Comparison of ENCODE assay signal across 28 mouse cellular contexts in the genomic region with DNA sequence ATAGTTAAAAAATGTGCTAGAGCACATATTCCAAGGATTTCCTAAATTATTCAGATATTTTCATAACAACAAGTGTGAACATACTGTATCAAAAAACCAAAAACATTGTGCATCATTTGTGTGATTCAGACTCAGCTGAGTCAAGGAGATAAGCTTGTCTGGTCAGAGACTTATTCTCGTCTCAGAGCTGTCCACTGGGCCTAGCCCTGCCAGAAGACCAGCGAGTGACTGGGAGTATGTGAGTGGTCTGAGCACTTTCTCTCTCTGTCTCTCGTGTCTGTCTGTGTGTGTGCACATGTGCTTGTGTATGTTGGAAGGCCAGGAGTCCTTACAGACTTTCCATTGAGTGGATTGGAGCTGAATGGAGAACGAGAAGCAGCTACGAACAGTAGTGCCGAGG. TPM values are rescaled to one million over a fixed set of nuclear protein-coding genes. Genes with fewer than 3 reads are reported as not detected.
DNase-seq lines count a peak whose midpoint lies in the region; ATAC-seq and TF ChIP-seq lines count a peak whose summit lies in the region.
"Had no signal": no experiment of that assay in that cellular context is flagged by ENCODE, and none has a peak within 500 bp of the region (broad histone marks: within the 10 kb centered on the region; RNA-seq: fewer than 3 reads in every experiment).

No protein-coding gene starts in this region.

- TF ChIP-seq POLR2A in myocyte (IDR thresholded peaks at IDR 0.05; ENCODE audit: insufficient read length, low read depth): no peak

- no peak overlapping the region for H3K9ac ChIP-seq in embryonic facial prominence, embryonic 13.5 days
- no peak overlapping the region for H3K9ac ChIP-seq in midbrain, embryonic 11.5 days (ENCODE audit: low read length)
- H3K9ac ChIP-seq in midbrain, embryonic 14.5 days (replicated peaks; ENCODE audit: low read length): no peak overlapping the region
- H3K9ac ChIP-seq in intestine, embryonic 16.5 days (ENCODE audit: low read depth, low read length): no peak overlapping the region
- H3K9ac ChIP-seq: embryonic facial prominence, embryonic 12.5 days; forebrain, embryonic 13.5 days; heart, embryonic 13.5 days; hindbrain, embryonic 14.5 days had no signal

- no peak overlapping the region for H3ac ChIP-seq in myocyte (ENCODE audit: control insufficient read depth, insufficient read length)

- no peaks in the 10 kb centered on the region for H3K36me3 ChIP-seq in embryonic facial prominence, embryonic 13.5 days
- peaks cover 6% of the 10 kb centered on the region for H3K36me3 ChIP-seq in embryonic facial prominence, embryonic 10.5 days (replicated peaks)
- no peaks in the 10 kb centered on the region for H3K36me3 ChIP-seq in midbrain, embryonic 11.5 days (ENCODE audit: control insufficient read depth, insufficient read depth, low read length)
- no peaks in the 10 kb centered on the region for H3K36me3 ChIP-seq in midbrain, embryonic 14.5 days (ENCODE audit: control insufficient read depth, insufficient read depth, low read length)
- H3K36me3 ChIP-seq in myocyte (ENCODE audit: control insufficient read depth, insufficient read depth): no peaks in the 10 kb centered on the region
- no peaks in the 10 kb centered on the region for H3K36me3 ChIP-seq in intestine, embryonic 16.5 days (ENCODE audit: control insufficient read depth, insufficient read depth, low read length)
- H3K36me3 ChIP-seq: embryonic facial prominence, embryonic 12.5 days; heart, embryonic 13.5 days had no signal

- peak overlapping the region; percentile 76; the same call in 1 of the 2 replicates for H3K27ac ChIP-seq in embryonic facial prominence, embryonic 13.5 days
- no peak overlapping the region for H3K27ac ChIP-seq in embryonic facial prominence, embryonic 10.5 days (replicated peaks)
- no peak overlapping the region for H3K27ac ChIP-seq in midbrain, embryonic 11.5 days (ENCODE audit: low read depth, low read length)
- no peak overlapping the region for H3K27ac ChIP-seq in midbrain, embryonic 14.5 days (replicated peaks; ENCODE audit: low read depth, low read length)
- no peak overlapping the region for H3K27ac ChIP-seq in intestine, embryonic 16.5 days (ENCODE audit: low read length)
- H3K27ac ChIP-seq: forebrain, embryonic 10.5 days; forebrain, embryonic 13.5 days; heart, embryonic 10.5 days; heart, embryonic 13.5 days; hindbrain, embryonic 14.5 days; hindbrain, postnatal 0 days had no signal

- H3K79me2 ChIP-seq in myocyte (ENCODE audit: control insufficient read depth, insufficient read depth): peaks cover 58% of the 10 kb centered on the region

- no peak overlapping the region for H3K4me2 ChIP-seq in embryonic facial prominence, embryonic 13.5 days
- H3K4me2 ChIP-seq in midbrain, embryonic 11.5 days: no peak overlapping the region
- H3K4me2 ChIP-seq in midbrain, embryonic 14.5 days (ENCODE audit: low read length): no peak overlapping the region
- peak overlapping the region; percentile 98 for H3K4me2 ChIP-seq in myocyte (ENCODE audit: low read depth)
- no peak overlapping the region for H3K4me2 ChIP-seq in intestine, embryonic 16.5 days (ENCODE audit: low read depth, low read length)
- H3K4me2 ChIP-seq: embryonic facial prominence, embryonic 12.5 days; forebrain, embryonic 13.5 days; heart, embryonic 13.5 days; hindbrain, embryonic 14.5 days had no signal

- H3K4me1 ChIP-seq in embryonic facial prominence, embryonic 13.5 days: peaks cover 55% of the 10 kb centered on the region
- peaks cover 56% of the 10 kb centered on the region for H3K4me1 ChIP-seq in embryonic facial prominence, embryonic 10.5 days
- H3K4me1 ChIP-seq in midbrain, embryonic 11.5 days (ENCODE audit: control insufficient read depth, insufficient read depth, low read length): peaks cover 2% of the 10 kb centered on the region; the same call in 1 of the 2 replicates
- H3K4me1 ChIP-seq in midbrain, embryonic 14.5 days (ENCODE audit: control insufficient read depth, insufficient read depth, low read length): no peaks in the 10 kb centered on the region
- H3K4me1 ChIP-seq in intestine, embryonic 16.5 days (ENCODE audit: control insufficient read depth, insufficient read depth, low read length): peaks cover 5% of the 10 kb centered on the region
- H3K4me1 ChIP-seq: forebrain, embryonic 13.5 days had no signal

- no peak for ATAC-seq in embryonic facial prominence, embryonic 13.5 days (ENCODE audit: insufficient number of reproducible peaks, insufficient read depth, low FRiP score, low TSS enrichment, low read depth)
- no peak for ATAC-seq in midbrain, embryonic 11.5 days (ENCODE audit: low FRiP score)
- no peak for ATAC-seq in midbrain, embryonic 14.5 days (ENCODE audit: low FRiP score, low TSS enrichment)
- no peak for ATAC-seq in intestine, embryonic 16.5 days
- ATAC-seq: CD4-positive, CD25-positive, alpha-beta regulatory T cell, adult 4 months; forebrain, embryonic 13.5 days; forebrain, embryonic 16.5 days; hindbrain, postnatal 0 days; inflammation-experienced regulatory T-cells, adult 6 months had no signal

- 82% methylated on average over 6 of the region's 6 CpGs for WGBS in embryonic facial prominence, embryonic 13.5 days
- WGBS in embryonic facial prominence, embryonic 10.5 days: 84% methylated on average over 6 of the region's 6 CpGs
- WGBS in midbrain, embryonic 11.5 days: 75% methylated on average over 6 of the region's 6 CpGs
- WGBS in midbrain, embryonic 14.5 days: 83% methylated on average over 6 of the region's 6 CpGs
- 87% methylated on average over 6 of the region's 6 CpGs for WGBS in intestine, embryonic 16.5 days

- H3K27me3 ChIP-seq in embryonic facial prominence, embryonic 13.5 days: no peaks in the 10 kb centered on the region
- H3K27me3 ChIP-seq in embryonic facial prominence, embryonic 10.5 days (replicated peaks; ENCODE audit: low read depth, poor library complexity, severe bottlenecking): no peaks in the 10 kb centered on the region
- no peaks in the 10 kb centered on the region for H3K27me3 ChIP-seq in midbrain, embryonic 11.5 days (ENCODE audit: control insufficient read depth, insufficient read depth, low read length)
- H3K27me3 ChIP-seq in midbrain, embryonic 14.5 days (ENCODE audit: control insufficient read depth, insufficient read depth, low read length): no peaks in the 10 kb centered on the region
- no peaks in the 10 kb centered on the region for H3K27me3 ChIP-seq in myocyte (ENCODE audit: control insufficient read depth, insufficient read depth, insufficient read length)
- H3K27me3 ChIP-seq in intestine, embryonic 16.5 days (replicated peaks; ENCODE audit: control insufficient read depth, insufficient read depth, low read length): no peaks in the 10 kb centered on the region
- H3K27me3 ChIP-seq: embryonic facial prominence, embryonic 12.5 days; forebrain, embryonic 13.5 days; heart, embryonic 13.5 days had no signal

- no peak for DNase-seq in embryonic facial prominence, embryonic 10.5 days (ENCODE audit: low spot score)
- peak; percentile 64 for DNase-seq in midbrain, embryonic 11.5 days (ENCODE audit: low spot score, missing footprints)
- no peak for DNase-seq in midbrain, embryonic 14.5 days
- DNase-seq: adrenal gland, postnatal 10 days; adrenal gland, postnatal 36 days; B cell, adult 2 months; cerebellum, adult 18-20 months; cerebellum, adult 9-10 months; cerebellum, postnatal 14 days; gastrocnemius, postnatal 36 days; heart, adult 2 months; heart, postnatal 14 days; heart, postnatal 4 days had no signal

- no peaks in the 10 kb centered on the region for H3K9me3 ChIP-seq in embryonic facial prominence, embryonic 13.5 days
- no peaks in the 10 kb centered on the region for H3K9me3 ChIP-seq in embryonic facial prominence, embryonic 10.5 days
- no peaks in the 10 kb centered on the region for H3K9me3 ChIP-seq in midbrain, embryonic 11.5 days (ENCODE audit: control insufficient read depth, low read length)
- no peaks in the 10 kb centered on the region for H3K9me3 ChIP-seq in midbrain, embryonic 14.5 days (ENCODE audit: control insufficient read depth, low read length)
- H3K9me3 ChIP-seq in intestine, embryonic 16.5 days (ENCODE audit: control insufficient read depth, low read length): no peaks in the 10 kb centered on the region
- H3K9me3 ChIP-seq: embryonic facial prominence, embryonic 12.5 days; forebrain, embryonic 10.5 days; forebrain, embryonic 13.5 days; heart, embryonic 10.5 days; heart, embryonic 13.5 days had no signal

- H3K4me3 ChIP-seq in embryonic facial prominence, embryonic 13.5 days: no peak overlapping the region
- H3K4me3 ChIP-seq in embryonic facial prominence, embryonic 10.5 days: no peak overlapping the region
- no peak overlapping the region for H3K4me3 ChIP-seq in midbrain, embryonic 11.5 days (ENCODE audit: low read depth, low read length)
- H3K4me3 ChIP-seq in midbrain, embryonic 14.5 days (replicated peaks; ENCODE audit: low read depth, low read length): no peak overlapping the region
- H3K4me3 ChIP-seq in myocyte: no peak overlapping the region
- H3K4me3 ChIP-seq in intestine, embryonic 16.5 days (ENCODE audit: low read length): no peak overlapping the region
- H3K4me3 ChIP-seq: embryonic facial prominence, embryonic 12.5 days; forebrain, embryonic 10.5 days; forebrain, embryonic 13.5 days; heart, adult 2 months; heart, embryonic 10.5 days; heart, embryonic 13.5 days had no signal

RNA-seq across cellular contexts. Expression of a gene that starts 20.8 kb away (rescaled TPM):
- 0.25 and 0.31 TPM in 2 replicates for polyA plus RNA-seq in embryonic facial prominence, embryonic 13.5 days (2015; fragmentation: Nextera tagmentation; extraction: Ambion mirVana)
- 0.22 TPM in 1 of 2 replicates, not detected in the other for polyA plus RNA-seq in embryonic facial prominence, embryonic 10.5 days (2016; fragmentation: Nextera tagmentation; extraction: Ambion mirVana)
- not detected in 2 replicates for polyA plus RNA-seq in midbrain, embryonic 11.5 days (2014; fragmentation: Nextera tagmentation; extraction: Ambion mirVana)
- 0.45 and 1.00 TPM in 2 replicates for polyA plus RNA-seq in midbrain, embryonic 14.5 days (2014; fragmentation: Nextera tagmentation; extraction: Ambion mirVana)
- 110 TPM for polyA plus RNA-seq in myocyte (2012; fragmentation: generic; extraction: Trizol)
- polyA plus RNA-seq in intestine, embryonic 16.5 days (2015; fragmentation: Nextera tagmentation; extraction: Ambion mirVana): 0.16 TPM in 1 of 2 replicates, not detected in the other
- polyA plus RNA-seq: CD4-positive, CD25-positive, alpha-beta regulatory T cell, adult 4 months; forebrain, embryonic 10.5 days; heart, adult 2 months; heart, embryonic 10.5 days; heart, embryonic 13.5 days; heart, embryonic 16.5 days; hindbrain, embryonic 11.5 days; inflammation-experienced regulatory T-cells, adult 6 months had no signal

RNA-seq across cellular contexts. Expression of a gene that starts 30.4 kb away (rescaled TPM):
- polyA plus RNA-seq in embryonic facial prominence, embryonic 13.5 days (2015; fragmentation: Nextera tagmentation; extraction: Ambion mirVana): 1.3 and 3.3 TPM in 2 replicates
- 1.1 and 1.3 TPM in 2 replicates for polyA plus RNA-seq in embryonic facial prominence, embryonic 10.5 days (2016; fragmentation: Nextera tagmentation; extraction: Ambion mirVana)
- 0.80 and 1.2 TPM in 2 replicates for polyA plus RNA-seq in midbrain, embryonic 11.5 days (2014; fragmentation: Nextera tagmentation; extraction: Ambion mirVana)
- 0.94 and 1.3 TPM in 2 replicates for polyA plus RNA-seq in midbrain, embryonic 14.5 days (2014; fragmentation: Nextera tagmentation; extraction: Ambion mirVana)
- polyA plus RNA-seq in myocyte (2012; fragmentation: generic; extraction: Trizol): 2.4 TPM
- polyA plus RNA-seq in intestine, embryonic 16.5 days (2015; fragmentation: Nextera tagmentation; extraction: Ambion mirVana): 2.2 and 2.7 TPM in 2 replicates
- polyA plus RNA-seq: CD4-positive, CD25-positive, alpha-beta regulatory T cell, adult 4 months; inflammation-experienced regulatory T-cells, adult 6 months had no signal

RNA-seq across cellular contexts. Expression of a gene that starts 33.4 kb away (rescaled TPM):
- polyA plus RNA-seq in embryonic facial prominence, embryonic 13.5 days (2015; fragmentation: Nextera tagmentation; extraction: Ambion mirVana): 23.0 and 23.5 TPM in 2 replicates
- 13.2 and 13.5 TPM in 2 replicates for polyA plus RNA-seq in embryonic facial prominence, embryonic 10.5 days (2016; fragmentation: Nextera tagmentation; extraction: Ambion mirVana)
- polyA plus RNA-seq in midbrain, embryonic 11.5 days (2014; fragmentation: Nextera tagmentation; extraction: Ambion mirVana): 6.9 and 7.0 TPM in 2 replicates
- polyA plus RNA-seq in midbrain, embryonic 14.5 days (2014; fragmentation: Nextera tagmentation; extraction: Ambion mirVana): 6.3 and 6.9 TPM in 2 replicates
- 141 TPM for polyA plus RNA-seq in myocyte (2012; fragmentation: generic; extraction: Trizol)
- polyA plus RNA-seq in intestine, embryonic 16.5 days (2015; fragmentation: Nextera tagmentation; extraction: Ambion mirVana): 11.2 and 13.3 TPM in 2 replicates

RNA-seq across cellular contexts. Expression of a gene that starts 34.0 kb away (rescaled TPM):
- 41.2 and 41.7 TPM in 2 replicates for polyA plus RNA-seq in embryonic facial prominence, embryonic 13.5 days (2015; fragmentation: Nextera tagmentation; extraction: Ambion mirVana)
- polyA plus RNA-seq in embryonic facial prominence, embryonic 10.5 days (2016; fragmentation: Nextera tagmentation; extraction: Ambion mirVana): 43.1 and 45.0 TPM in 2 replicates
- 27.0 and 33.4 TPM in 2 replicates for polyA plus RNA-seq in midbrain, embryonic 11.5 days (2014; fragmentation: Nextera tagmentation; extraction: Ambion mirVana)
- 28.1 and 30.4 TPM in 2 replicates for polyA plus RNA-seq in midbrain, embryonic 14.5 days (2014; fragmentation: Nextera tagmentation; extraction: Ambion mirVana)
- polyA plus RNA-seq in myocyte (2012; fragmentation: generic; extraction: Trizol): 34.2 TPM
- polyA plus RNA-seq in intestine, embryonic 16.5 days (2015; fragmentation: Nextera tagmentation; extraction: Ambion mirVana): 27.8 and 28.4 TPM in 2 replicates

RNA-seq across cellular contexts. Expression of a gene that starts 37.0 kb away (rescaled TPM):
- not detected in 2 replicates for polyA plus RNA-seq in embryonic facial prominence, embryonic 13.5 days (2015; fragmentation: Nextera tagmentation; extraction: Ambion mirVana)
- 0.17 TPM in 1 of 2 replicates, not detected in the other for polyA plus RNA-seq in embryonic facial prominence, embryonic 10.5 days (2016; fragmentation: Nextera tagmentation; extraction: Ambion mirVana)
- 0.10 TPM in 1 of 2 replicates, not detected in the other for polyA plus RNA-seq in midbrain, embryonic 11.5 days (2014; fragmentation: Nextera tagmentation; extraction: Ambion mirVana)
- polyA plus RNA-seq in midbrain, embryonic 14.5 days (2014; fragmentation: Nextera tagmentation; extraction: Ambion mirVana): not detected in 2 replicates
- 0.30 TPM for polyA plus RNA-seq in myocyte (2012; fragmentation: generic; extraction: Trizol)
- polyA plus RNA-seq in intestine, embryonic 16.5 days (2015; fragmentation: Nextera tagmentation; extraction: Ambion mirVana): 0.16 TPM in 1 of 2 replicates, not detected in the other
- polyA plus RNA-seq: CD4-positive, CD25-positive, alpha-beta regulatory T cell, adult 4 months; embryonic facial prominence, embryonic 12.5 days; forebrain, embryonic 10.5 days; forebrain, embryonic 13.5 days; forebrain, embryonic 16.5 days; heart, embryonic 13.5 days; heart, embryonic 16.5 days; hindbrain, embryonic 11.5 days; hindbrain, embryonic 14.5 days; hindbrain, postnatal 0 days; inflammation-experienced regulatory T-cells, adult 6 months had no signal

Comparison
In these comparisons a context has a peak if more than half of its experiments do, and no peak if none do; other contexts are left out.
1. RNA of a gene that starts 20.8 kb away (polyA plus RNA-seq): 110 TPM in myocyte (single experiment); 0.45 to 1.00 TPM in midbrain, embryonic 14.5 days, 0.25 to 0.31 TPM in embryonic facial prominence, embryonic 13.5 days, 0.22 TPM in embryonic facial prominence, embryonic 10.5 days, 0.16 TPM in intestine, embryonic 16.5 days and not detected in midbrain, embryonic 11.5 days; every median in the first group is over 10 times any median in the second.